Mouse (Mus musculus): ENCODE results near the gene Cecr2. TPM values are rescaled to one million over a fixed set of nuclear protein-coding genes. Genes with fewer than 3 reads are reported as not detected.

Gene Cecr2
- polyA plus RNA-seq, 1 experiment from 2014 or later: 0.68 TPM

GRCm38 (mm10) chr6:120790717-120791116 lies 124.5 kb downstream of the Cecr2 start:
- no peaks in the 10 kb centered on the region for H3K4me1 ChIP-seq (ENCODE audit: control insufficient read depth, insufficient read depth, low read length)

GRCm38 (mm10) chr6:120792947-120793346 lies 126.8 kb downstream of the Cecr2 start:
- Histone ChIP-seq H3K4me3 (ENCODE audit: low read length) (no peak overlapping the region), H3K27ac (ENCODE audit: low read length) (no peak overlapping the region), H3K4me2 (ENCODE audit: low read depth, low read length) (no peak overlapping the region), H3K9ac (ENCODE audit: low read length) (no peak overlapping the region), H3K4me1 (ENCODE audit: control insufficient read depth, insufficient read depth, low read length) (no peaks in the 10 kb centered on the region), H3K36me3 (ENCODE audit: control insufficient read depth, insufficient read depth) (peaks cover 47% of the 10 kb centered on the region), H3K9me3 (replicated peaks; ENCODE audit: control insufficient read depth, low read length) (no peaks in the 10 kb centered on the region), H3K27me3 (ENCODE audit: control insufficient read depth, insufficient read depth, low read length) (no peaks in the 10 kb centered on the region)
- WGBS: 87% methylated on average over 8 of the region's 8 CpGs
- no peak for ATAC-seq (replicated peaks; ENCODE audit: extremely low read depth, insufficient read depth, low FRiP score)

More at GRCm38 (mm10) chr6:120790717-120791116, 124.5 kb downstream of the Cecr2 start:
- Histone ChIP-seq H3K4me2 (ENCODE audit: low read depth, low read length) (no peak overlapping the region), H3K9ac (ENCODE audit: low read length) (no peak overlapping the region), H3K27me3 (ENCODE audit: control insufficient read depth, insufficient read depth, low read length) (no peaks in the 10 kb centered on the region), H3K4me3 (ENCODE audit: low read length) (no peak overlapping the region), H3K36me3 (ENCODE audit: control insufficient read depth, insufficient read depth) (peaks cover 30% of the 10 kb centered on the region), H3K9me3 (replicated peaks; ENCODE audit: control insufficient read depth, low read length) (no peaks in the 10 kb centered on the region), H3K27ac (ENCODE audit: low read length) (no peak overlapping the region)
- ATAC-seq (replicated peaks; ENCODE audit: extremely low read depth, insufficient read depth, low FRiP score): no peak
- 77% methylated on average over 5 of the region's 5 CpGs for WGBS

- 71% methylated on average over 5 of the region's 5 CpGs for WGBS
These were observed 129.4 kb downstream of the Cecr2 start for GRCm38 (mm10) chr6:120795422-120796086.

GRCm38 (mm10) chr6:120796111-120796510 lies 129.9 kb downstream of the Cecr2 start:
- Histone ChIP-seq H3K27me3 (ENCODE audit: control insufficient read depth, insufficient read depth, low read length) (no peaks in the 10 kb centered on the region), H3K36me3 (ENCODE audit: control insufficient read depth, insufficient read depth) (peaks cover 51% of the 10 kb centered on the region), H3K4me1 (ENCODE audit: control insufficient read depth, insufficient read depth, low read length) (no peaks in the 10 kb centered on the region), H3K9ac (ENCODE audit: low read length) (no peak overlapping the region), H3K4me2 (ENCODE audit: low read depth, low read length) (no peak overlapping the region), H3K27ac (ENCODE audit: low read length) (no peak overlapping the region), H3K9me3 (replicated peaks; ENCODE audit: control insufficient read depth, low read length) (no peaks in the 10 kb centered on the region), H3K4me3 (ENCODE audit: low read length) (no peak overlapping the region)
- WGBS: 80% methylated on average over 2 of the region's 2 CpGs
- no peak for ATAC-seq (replicated peaks; ENCODE audit: extremely low read depth, insufficient read depth, low FRiP score)

More at GRCm38 (mm10) chr6:120795422-120796086, 129.4 kb downstream of the Cecr2 start:
- Histone ChIP-seq H3K9ac (ENCODE audit: low read length) (no peak overlapping the region), H3K4me3 (ENCODE audit: low read length) (no peak overlapping the region), H3K4me1 (ENCODE audit: control insufficient read depth, insufficient read depth, low read length) (no peaks in the 10 kb centered on the region), H3K9me3 (replicated peaks; ENCODE audit: control insufficient read depth, low read length) (no peaks in the 10 kb centered on the region), H3K27me3 (ENCODE audit: control insufficient read depth, insufficient read depth, low read length) (no peaks in the 10 kb centered on the region), H3K4me2 (ENCODE audit: low read depth, low read length) (no peak overlapping the region), H3K27ac (ENCODE audit: low read length) (no peak overlapping the region), H3K36me3 (ENCODE audit: control insufficient read depth, insufficient read depth) (peaks cover 47% of the 10 kb centered on the region)
- no peak for ATAC-seq (replicated peaks; ENCODE audit: extremely low read depth, insufficient read depth, low FRiP score)

- no peak overlapping the region for H3K4me3 ChIP-seq (ENCODE audit: low read length)
- H3K9me3 ChIP-seq (replicated peaks; ENCODE audit: control insufficient read depth, low read length): no peaks in the 10 kb centered on the region
- no peaks in the 10 kb centered on the region for H3K4me1 ChIP-seq (ENCODE audit: control insufficient read depth, insufficient read depth, low read length)
- H3K4me2 ChIP-seq (ENCODE audit: low read depth, low read length): no peak overlapping the region
- no peaks in the 10 kb centered on the region for H3K27me3 ChIP-seq (ENCODE audit: control insufficient read depth, insufficient read depth, low read length)
- no peak overlapping the region for H3K9ac ChIP-seq (ENCODE audit: low read length)
- no peak overlapping the region for H3K27ac ChIP-seq (ENCODE audit: low read length)
- WGBS: 76% methylated on average over 7 of the region's 7 CpGs
- peaks cover 61% of the 10 kb centered on the region for H3K36me3 ChIP-seq (ENCODE audit: control insufficient read depth, insufficient read depth)
- no peak for ATAC-seq (replicated peaks; ENCODE audit: extremely low read depth, insufficient read depth, low FRiP score)
These were observed 131.8 kb downstream of the Cecr2 start for GRCm38 (mm10) chr6:120798019-120798418.

- no peak overlapping the region for H3K27ac ChIP-seq (ENCODE audit: low read length)
- 82% methylated on average over 4 of the region's 4 CpGs for whole genome bisulfite sequencing
- peaks cover 60% of the 10 kb centered on the region for H3K36me3 ChIP-seq (ENCODE audit: control insufficient read depth, insufficient read depth)
- H3K27me3 ChIP-seq (ENCODE audit: control insufficient read depth, insufficient read depth, low read length): no peaks in the 10 kb centered on the region
- H3K9ac ChIP-seq (ENCODE audit: low read length): no peak overlapping the region
- no peaks in the 10 kb centered on the region for H3K4me1 ChIP-seq (ENCODE audit: control insufficient read depth, insufficient read depth, low read length)
- no peak for ATAC-seq (replicated peaks; ENCODE audit: extremely low read depth, insufficient read depth, low FRiP score)
- H3K4me3 ChIP-seq (ENCODE audit: low read length): no peak overlapping the region
- no peak overlapping the region for H3K4me2 ChIP-seq (ENCODE audit: low read depth, low read length)
- H3K9me3 ChIP-seq (replicated peaks; ENCODE audit: control insufficient read depth, low read length): no peaks in the 10 kb centered on the region
These were observed 132.7 kb downstream of the Cecr2 start for GRCm38 (mm10) chr6:120798905-120799304.

- Histone ChIP-seq H3K9me3 (replicated peaks; ENCODE audit: control insufficient read depth, low read length) (no peaks in the 10 kb centered on the region), H3K27me3 (ENCODE audit: control insufficient read depth, insufficient read depth, low read length) (no peaks in the 10 kb centered on the region), H3K36me3 (ENCODE audit: control insufficient read depth, insufficient read depth) (peaks cover 59% of the 10 kb centered on the region), H3K27ac (ENCODE audit: low read length) (no peak overlapping the region), H3K9ac (ENCODE audit: low read length) (no peak overlapping the region), H3K4me1 (ENCODE audit: control insufficient read depth, insufficient read depth, low read length) (no peaks in the 10 kb centered on the region), H3K4me2 (ENCODE audit: low read depth, low read length) (no peak overlapping the region), H3K4me3 (ENCODE audit: low read length) (no peak overlapping the region)
- 88% methylated on average over 4 of the region's 4 CpGs for WGBS
- no peak for ATAC-seq (replicated peaks; ENCODE audit: extremely low read depth, insufficient read depth, low FRiP score)
These were observed 133.4 kb downstream of the Cecr2 start for GRCm38 (mm10) chr6:120799581-120800041.

GRCm38 (mm10) chr6:120806999-120807737 lies 141.0 kb downstream of the Cecr2 start:
- no peaks in the 10 kb centered on the region for H3K4me1 ChIP-seq (ENCODE audit: control insufficient read depth, insufficient read depth, low read length)
- ATAC-seq (replicated peaks; ENCODE audit: extremely low read depth, insufficient read depth, low FRiP score): no peak
- H3K36me3 ChIP-seq (ENCODE audit: control insufficient read depth, insufficient read depth): peaks cover 73% of the 10 kb centered on the region
- H3K9ac ChIP-seq (ENCODE audit: low read length): no peak overlapping the region
- 72% methylated on average over 5 of the region's 5 CpGs for WGBS
- no peak overlapping the region for H3K27ac ChIP-seq (ENCODE audit: low read length)
- H3K4me2 ChIP-seq (ENCODE audit: low read depth, low read length): no peak overlapping the region
- no peaks in the 10 kb centered on the region for H3K27me3 ChIP-seq (ENCODE audit: control insufficient read depth, insufficient read depth, low read length)
- peaks cover 5% of the 10 kb centered on the region; the same call in 1 of the 2 replicates for H3K9me3 ChIP-seq (replicated peaks; ENCODE audit: control insufficient read depth, low read length)
- no peak overlapping the region for H3K4me3 ChIP-seq (ENCODE audit: low read length)

- Histone ChIP-seq H3K27me3 (ENCODE audit: control insufficient read depth, insufficient read depth, low read length) (no peaks in the 10 kb centered on the region), H3K36me3 (ENCODE audit: control insufficient read depth, insufficient read depth) (peaks cover 68% of the 10 kb centered on the region), H3K27ac (ENCODE audit: low read length) (no peak overlapping the region), H3K9ac (ENCODE audit: low read length) (no peak overlapping the region), H3K4me1 (ENCODE audit: control insufficient read depth, insufficient read depth, low read length) (no peaks in the 10 kb centered on the region), H3K4me2 (ENCODE audit: low read depth, low read length) (no peak overlapping the region), H3K9me3 (replicated peaks; ENCODE audit: control insufficient read depth, low read length) (peaks cover 5% of the 10 kb centered on the region; the same call in 1 of the 2 replicates), H3K4me3 (ENCODE audit: low read length) (no peak overlapping the region)
- 89% methylated on average over 4 of the region's 4 CpGs for WGBS
- ATAC-seq (replicated peaks; ENCODE audit: extremely low read depth, insufficient read depth, low FRiP score): no peak
These were observed 141.5 kb downstream of the Cecr2 start for GRCm38 (mm10) chr6:120807738-120808081.

Measured in heart, embryonic 16.5 days (tissue).